Mouse (Mus musculus) G1E-ER4 (cell line): Measurements from ENCODE around the gene Dpp4. TPM values are rescaled to one million over a fixed set of nuclear protein-coding genes. Genes with fewer than 3 reads are reported as not detected.

Source experiments
- GATA1 ChIP-seq: IDR thresholded peaks from one replicate; pipeline ENCODE4 v1.8.0; 2012; ENCODE audit warnings: low read length, inconsistent platforms
- polyA plus RNA-seq: library from polyadenylated mRNA; stranded (reverse); fragments of >175 nt; gene quantifications from 2 replicates; pipeline ENCODE4 v1.2.3, GENCODE M21; 2012

The Dpp4 gene
- polyA plus RNA-seq, 1 experiment, result not detected

DNA sequence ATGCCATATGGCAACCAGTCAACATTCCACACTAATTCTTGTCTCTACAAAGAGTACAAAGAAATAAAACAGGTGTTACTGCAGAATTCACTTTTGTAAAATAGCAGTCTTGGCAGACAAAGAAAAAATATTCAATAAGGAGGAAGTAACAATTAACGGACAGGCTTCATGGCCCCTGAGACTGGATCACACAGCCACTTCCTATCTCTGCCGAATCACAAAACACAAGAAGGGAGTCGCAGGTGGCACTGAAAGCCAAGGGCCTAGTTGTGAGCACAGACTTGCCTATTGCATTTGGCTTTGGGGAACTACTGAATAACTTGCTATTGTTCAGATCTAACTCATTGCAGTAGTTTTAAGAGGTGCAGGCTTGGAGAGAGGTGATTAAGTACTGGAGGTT is 19.9 kb downstream of the Dpp4 start:
- TF ChIP-seq GATA1, result no peak

DNA sequence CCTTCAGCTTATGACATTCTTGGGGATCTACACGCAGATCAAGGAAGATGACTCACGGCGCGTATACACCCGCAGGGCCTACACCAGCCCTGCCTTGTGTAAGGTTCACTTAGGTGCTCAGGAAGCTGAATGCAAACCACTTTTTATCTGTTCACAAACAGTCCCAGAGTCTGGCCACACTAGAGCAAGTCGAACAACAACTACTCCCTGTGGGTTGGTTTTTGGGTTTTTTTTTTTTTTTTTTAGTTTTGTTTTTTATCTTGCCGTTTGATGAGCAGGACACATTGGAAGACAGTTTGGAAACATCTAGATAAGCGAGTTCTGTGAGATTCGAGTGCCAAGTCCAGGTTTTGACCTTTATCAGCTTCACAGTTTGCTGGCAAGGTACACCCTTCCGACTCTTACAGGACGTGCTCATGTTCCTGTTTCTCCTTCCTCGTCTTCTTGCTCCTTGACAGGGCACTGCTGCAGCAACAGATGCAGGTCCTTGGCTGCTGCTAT is 21.0 kb downstream of the Dpp4 start:
- TF ChIP-seq GATA1, result no peak

DNA sequence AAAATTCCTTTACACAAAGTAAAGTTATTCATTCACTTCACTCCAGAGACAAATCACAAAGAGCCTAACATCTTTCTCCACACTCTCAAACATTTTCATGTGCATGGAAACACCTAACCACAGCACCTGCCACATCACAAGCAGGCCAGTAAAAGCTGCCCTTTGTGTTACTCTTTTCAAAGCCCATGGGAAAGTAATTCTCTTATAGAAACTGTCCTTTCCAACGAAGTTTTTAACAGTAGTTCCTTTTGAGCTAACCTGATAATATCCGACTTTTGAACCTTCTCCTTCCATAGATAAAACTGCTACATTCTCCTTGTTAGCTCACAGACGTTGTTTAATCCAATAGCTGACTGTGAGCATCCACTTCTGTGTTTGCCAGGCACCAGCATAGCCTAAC is 21.7 kb downstream of the Dpp4 start:
- TF ChIP-seq GATA1, result no peak

- TF ChIP-seq GATA1, result no peak
Measured at GRCm38 (mm10) chr2:62388841-62389240, 23.2 kb downstream of the Dpp4 start.

DNA sequence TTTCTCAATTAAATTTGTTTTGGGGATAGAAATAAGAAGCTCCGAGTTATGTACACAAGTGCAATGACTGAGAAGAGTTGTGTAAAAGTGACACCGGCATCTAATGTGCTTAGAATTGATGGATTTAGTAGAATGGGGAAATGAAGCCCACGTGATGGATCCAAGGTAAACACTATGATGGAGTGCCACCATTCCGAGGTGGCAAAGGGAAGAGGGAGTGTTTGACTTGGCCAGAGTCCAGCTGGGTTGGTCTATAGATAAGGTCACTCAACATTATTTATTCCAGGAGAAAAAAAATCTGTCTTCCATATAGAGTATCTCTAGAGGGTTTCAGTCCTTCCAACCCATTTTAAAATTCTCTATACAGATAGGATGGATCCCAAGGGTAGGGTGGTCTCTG is 28.8 kb downstream of the Dpp4 start:
- no peak for TF ChIP-seq GATA1

DNA sequence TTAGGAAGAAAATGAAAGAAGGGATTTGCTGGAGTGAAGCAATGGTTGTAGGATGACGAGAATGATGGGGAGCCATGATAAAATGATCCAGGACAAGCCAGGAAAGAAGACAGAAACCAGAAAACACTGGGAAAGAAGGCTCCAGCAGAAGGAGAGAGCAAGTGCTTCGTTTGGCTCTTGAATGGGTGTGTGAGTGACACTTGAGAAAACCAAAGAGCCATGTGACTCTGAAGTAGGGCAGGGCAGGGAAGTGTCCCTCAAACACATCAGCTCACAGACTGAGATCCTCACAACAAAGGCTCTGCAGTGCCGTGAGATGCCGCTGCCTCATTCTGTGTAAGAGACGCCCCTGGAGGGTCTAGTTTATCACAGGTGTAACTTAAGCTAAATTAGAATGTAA is 29.6 kb downstream of the Dpp4 start:
- TF ChIP-seq GATA1, result no peak

DNA sequence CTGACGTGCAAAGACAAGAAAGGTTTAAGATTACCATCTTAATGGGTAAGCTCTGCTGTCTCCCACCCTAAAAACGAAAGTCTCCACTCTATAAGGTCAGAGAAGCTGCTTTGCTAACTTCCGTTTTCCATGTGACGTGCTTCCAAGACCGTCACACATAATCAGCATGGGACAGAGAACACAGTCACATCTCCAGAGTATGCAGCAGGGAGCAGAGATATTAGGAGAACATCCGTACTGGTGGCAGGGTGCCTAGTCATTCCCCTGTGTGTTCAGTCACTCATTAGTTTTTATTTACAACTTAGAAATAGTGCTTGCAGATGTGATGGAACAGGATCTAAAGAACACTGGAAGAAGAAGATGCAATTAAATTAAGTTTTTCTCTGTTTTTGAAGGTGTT is 30.3 kb downstream of the Dpp4 start:
- no peak for TF ChIP-seq GATA1

GRCm38 (mm10) chr2:62373692-62374091 is 38.3 kb downstream of the Dpp4 start:
- TF ChIP-seq GATA1, result no peak

GRCm38 (mm10) chr2:62370048-62370447 is 42.0 kb downstream of the Dpp4 start:
- no peak for TF ChIP-seq GATA1

- no peak for TF ChIP-seq GATA1
Measured at GRCm38 (mm10) chr2:62368349-62369053, 43.5 kb downstream of the Dpp4 start.

GRCm38 (mm10) chr2:62363606-62364005 is 48.4 kb downstream of the Dpp4 start:
- no peak for TF ChIP-seq GATA1

GRCm38 (mm10) chr2:62362211-62362610 is 49.8 kb downstream of the Dpp4 start:
- no peak for TF ChIP-seq GATA1

DNA sequence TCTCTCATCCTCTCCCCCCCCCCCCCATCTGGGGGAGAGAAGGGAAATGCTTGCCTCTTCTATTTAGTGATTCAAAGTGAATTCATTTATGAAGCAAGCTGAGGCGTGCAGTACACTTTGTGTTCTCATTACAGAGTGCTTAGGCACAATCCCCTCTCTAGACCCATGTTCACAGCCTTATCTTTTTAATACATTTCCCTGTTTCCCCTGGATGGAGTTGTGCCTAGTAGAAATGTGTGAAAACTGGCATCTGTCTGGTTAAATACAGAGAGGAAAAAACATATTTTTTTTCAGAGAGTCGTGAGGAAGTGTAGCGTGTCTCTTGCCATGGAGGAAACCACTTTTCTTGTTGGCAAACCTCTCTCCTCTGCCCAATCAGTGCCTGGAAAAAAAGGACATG is 50.5 kb downstream of the Dpp4 start:
- TF ChIP-seq GATA1, result no peak

DNA sequence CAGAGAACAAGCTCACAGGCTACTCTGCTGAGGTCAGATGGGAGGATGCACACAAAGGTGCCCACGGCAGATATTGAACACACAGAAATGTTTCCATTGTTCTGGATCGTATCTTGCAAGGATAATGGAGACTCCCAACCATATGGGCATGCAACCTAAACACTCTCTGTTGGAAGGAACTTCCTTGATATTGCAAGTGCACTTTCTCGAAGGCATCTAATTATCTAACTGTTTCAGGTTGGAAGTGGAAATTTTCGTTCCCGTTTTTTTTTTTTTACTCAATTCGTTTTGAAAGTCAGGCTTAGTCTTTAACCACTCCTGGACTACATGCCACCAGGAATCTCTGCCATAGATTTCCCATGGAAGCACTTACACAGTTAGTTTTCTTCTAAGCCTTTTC is 51.2 kb downstream of the Dpp4 start:
- no peak for TF ChIP-seq GATA1

- TF ChIP-seq GATA1, result no peak
Measured at GRCm38 (mm10) chr2:62357259-62357658, 54.8 kb downstream of the Dpp4 start.

DNA sequence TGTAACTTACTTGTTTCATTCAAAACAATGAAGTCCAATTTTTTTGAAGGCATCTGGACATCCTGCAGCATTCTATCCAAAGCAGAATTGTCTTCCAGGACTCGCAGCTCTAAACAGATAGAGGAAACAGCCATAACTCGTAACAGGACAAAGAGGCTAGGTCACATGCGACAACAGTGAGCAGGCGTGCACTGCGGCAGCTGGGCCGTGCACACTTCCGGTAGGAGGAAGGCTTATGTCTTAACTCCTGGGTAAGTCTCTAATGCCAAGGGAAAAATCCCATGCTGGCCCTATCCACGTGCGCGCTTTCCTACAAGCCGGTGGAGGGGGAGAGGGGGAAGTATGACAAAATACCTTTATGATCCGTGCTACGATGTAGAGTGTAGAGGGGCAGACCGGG is 55.4 kb downstream of the Dpp4 start:
- TF ChIP-seq GATA1, result no peak

DNA sequence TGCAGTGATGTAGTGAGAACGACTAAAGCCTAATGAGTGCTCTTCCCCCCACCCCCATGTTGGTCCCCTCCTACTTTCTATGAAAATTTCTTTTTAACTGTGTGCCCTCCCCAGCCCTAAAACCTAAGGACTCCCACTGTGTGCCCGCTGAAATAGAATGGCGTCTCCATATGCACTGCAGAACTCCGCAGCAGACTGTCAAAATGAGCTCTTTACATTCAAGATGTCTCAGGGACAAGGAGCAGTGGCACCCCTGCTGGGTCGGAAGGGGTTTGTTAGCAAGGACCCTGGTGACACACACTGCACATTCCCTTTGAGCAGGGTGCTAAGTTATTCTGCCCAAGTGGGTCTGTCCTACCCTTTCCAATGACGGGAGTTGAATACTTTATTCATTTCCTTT is 56.3 kb downstream of the Dpp4 start:
- TF ChIP-seq GATA1, result no peak

DNA sequence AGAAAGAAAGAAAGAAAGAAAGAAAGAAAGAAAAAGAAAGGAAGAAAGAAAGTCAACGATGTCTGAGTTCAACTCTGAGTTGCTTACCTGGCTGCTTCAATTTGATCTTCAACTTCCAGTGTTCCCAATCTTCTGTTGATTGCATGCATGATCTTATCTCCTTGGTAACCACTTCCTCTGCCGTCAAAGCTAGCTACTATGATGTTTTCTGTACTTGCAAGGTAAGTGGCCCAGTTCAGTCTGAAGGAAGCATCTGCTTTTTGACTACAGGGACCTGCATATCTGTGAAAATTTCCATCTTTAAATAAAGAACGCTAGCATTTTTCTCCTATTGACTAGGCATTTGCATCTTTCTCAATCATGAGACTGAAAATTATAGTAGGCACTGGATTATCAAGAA is 60.0 kb downstream of the Dpp4 start:
- no peak for TF ChIP-seq GATA1
